Mouse (Mus musculus): ENCODE measurements at regions not wholly inside any gene's neighbourhood (a gene's known extent, or its start where the extent isn't known, plus 50 kb on each side); places are given as distances from the start of the nearest gene placed in this dataset.
A peak's percentile ranks its signal among the peaks of the same experiment; 100 is the strongest.

DNA sequence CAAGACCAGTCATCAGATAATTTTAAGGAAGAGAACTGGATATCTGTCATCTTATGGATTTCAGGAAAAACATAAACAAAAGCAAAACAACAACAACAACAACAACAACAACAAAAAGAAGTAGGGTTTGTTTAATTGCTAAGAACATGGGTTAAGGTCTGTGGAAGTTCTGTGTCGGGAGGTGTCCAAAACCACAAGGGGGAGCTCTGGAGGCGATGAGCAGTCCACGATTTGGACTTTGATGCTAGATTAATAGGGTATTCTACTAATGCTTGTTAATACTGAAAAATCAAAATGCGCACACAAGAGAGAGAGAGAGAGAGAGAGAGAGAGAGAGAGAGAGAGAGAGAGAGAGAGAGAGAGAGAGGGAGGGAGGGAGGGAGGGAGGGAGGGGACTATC, 692.0 kb upstream of the Car10 start:
- DNase-seq (ENCODE audit: low spot score in 2 of 2): peak; percentile 2 to 23

DNA sequence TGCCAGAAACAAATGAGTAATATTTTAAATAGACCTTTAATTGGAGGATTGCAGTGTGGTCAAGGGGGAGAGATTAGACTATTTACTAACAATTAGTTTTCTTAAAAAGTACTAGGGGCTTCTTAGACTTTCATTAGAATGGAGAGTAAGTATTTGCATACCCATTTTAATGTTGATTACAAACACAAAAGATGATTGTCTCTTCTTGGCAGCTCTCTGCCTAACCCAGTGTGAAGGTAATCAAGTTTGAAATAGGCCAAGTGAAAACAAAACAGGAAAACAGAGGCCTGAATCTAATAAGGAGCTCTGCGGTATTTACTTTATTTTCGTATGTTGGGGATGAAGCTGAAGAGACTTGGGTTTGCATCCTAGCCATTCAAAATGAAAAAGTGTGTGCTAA, 646.5 kb upstream of the Car10 start:
- DNase-seq (ENCODE audit: low spot score in 2 of 2): no peak

DNA sequence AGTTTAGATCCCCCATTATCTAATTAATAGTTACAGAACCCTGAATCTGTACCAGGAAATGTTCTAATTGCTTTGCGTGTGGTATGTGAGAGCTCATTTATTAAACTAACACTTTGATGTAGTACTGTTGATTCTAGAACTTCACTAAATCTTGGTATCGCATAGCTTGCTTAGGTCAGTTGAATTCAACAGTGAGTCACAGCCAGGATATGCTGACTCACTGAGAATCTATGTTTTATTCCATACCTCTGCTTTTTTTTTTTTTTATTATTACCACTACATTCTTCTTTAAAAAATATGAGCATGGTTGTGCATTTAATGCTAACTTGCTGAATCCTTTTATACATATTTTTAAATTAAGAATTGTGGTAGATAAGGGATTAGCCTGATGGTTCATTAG, 602.5 kb upstream of the Car10 start:
- no peak for DNase-seq (ENCODE audit: low spot score in 2 of 2)

All from layer of hippocampus, postnatal 14 days (tissue).